Mouse (Mus musculus): Measurements from ENCODE around the gene Gcn1l1.
"Not testable (repeated sequence)": the region's sequence is repeated elsewhere in the genome, so short reads cannot be mapped to it uniquely, and the experiment has no call there.

Gcn1l1 gene

GRCm38 (mm10) chr5:115564737-115565393 lies at the start of gene Gcn1l1:
Gcn1l1 (plus strand) TSS chr5:115565254.
- DNase-seq (ENCODE audit: low spot score in 2 of 2) = peak; percentile 69 to 77

DNA sequence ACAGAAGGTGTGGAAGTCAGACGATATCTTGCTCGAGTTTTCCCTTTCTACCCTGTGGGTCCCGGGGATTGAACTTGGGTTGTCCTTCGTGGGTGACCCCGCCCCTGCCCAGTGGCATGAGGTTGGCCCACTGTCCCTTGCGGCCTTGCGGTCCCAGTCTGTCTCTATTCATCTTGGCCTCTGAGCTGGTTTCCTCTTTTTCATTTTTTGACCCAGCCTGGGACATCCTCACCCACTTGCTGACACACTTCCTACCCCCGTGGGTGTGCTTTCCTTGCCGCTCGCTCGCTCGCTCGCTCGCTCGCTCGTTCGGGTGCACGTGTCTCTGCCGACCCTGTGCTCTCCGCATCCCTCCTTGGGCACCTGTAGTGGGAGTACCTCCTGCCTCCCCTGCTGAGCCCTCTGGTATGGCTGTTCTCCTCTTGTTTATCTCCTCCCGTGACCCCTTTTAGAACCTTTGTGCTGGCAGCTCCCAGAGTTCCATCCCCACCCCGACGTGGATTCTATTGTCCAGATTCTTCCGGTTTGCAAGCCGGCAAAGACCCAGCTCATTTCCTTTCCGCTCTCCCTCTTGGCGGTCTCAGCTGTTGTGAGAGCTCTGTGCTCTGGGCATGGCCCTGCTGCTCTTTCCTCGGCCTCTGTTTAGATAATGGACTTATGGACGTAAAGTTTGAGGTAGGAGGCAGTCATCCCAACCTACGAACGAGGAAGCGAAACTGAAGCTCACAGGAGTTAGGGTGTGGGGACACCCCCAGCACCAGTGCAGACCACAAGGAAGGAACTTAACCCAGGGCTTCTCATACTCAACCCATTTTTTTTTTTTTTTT lies 48.8 kb upstream of the Gcn1l1 start:
- DNase-seq (ENCODE audit: low spot score in 2 of 2) = no peak

DNA sequence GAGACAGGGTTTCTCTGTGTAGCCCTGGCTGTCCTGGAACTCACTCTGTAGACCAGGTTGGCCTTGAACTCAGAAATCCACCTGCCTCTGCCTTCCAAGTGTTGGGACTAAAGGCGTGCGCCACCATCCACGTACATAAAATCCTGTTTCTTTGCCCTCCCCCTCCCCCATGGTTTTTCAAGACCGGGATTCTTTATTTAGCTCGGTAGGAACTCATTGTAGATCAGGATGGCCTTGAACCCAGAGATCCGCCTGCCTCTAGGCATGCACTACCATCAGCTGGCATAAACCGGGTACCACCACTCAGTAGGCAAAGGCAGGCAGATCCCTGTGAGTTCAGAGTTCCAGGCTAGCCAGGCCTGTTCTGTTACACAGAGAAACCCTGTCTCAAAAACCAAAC lies 48.1 kb upstream of the Gcn1l1 start:
- DNase-seq (ENCODE audit: low spot score in 2 of 2) = no peak

DNA sequence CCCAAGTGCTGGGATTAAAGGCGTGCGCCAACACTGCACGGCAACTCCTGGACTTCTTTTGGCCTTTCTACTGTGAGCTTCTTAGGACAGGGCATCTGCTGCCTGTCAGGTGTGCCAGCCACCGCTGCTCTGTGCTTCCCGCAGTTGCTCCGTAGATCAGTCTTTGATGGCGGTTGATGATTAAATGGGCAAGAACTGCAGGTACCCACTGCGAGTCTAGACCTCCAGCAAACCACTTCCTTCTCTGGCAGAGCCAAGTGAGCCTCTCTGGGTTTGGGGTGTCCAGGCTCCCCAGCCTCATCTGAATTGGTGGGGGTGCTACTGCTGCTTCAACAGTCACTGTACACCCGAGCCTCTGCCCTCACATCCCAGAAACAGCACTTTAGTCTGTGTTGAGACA lies 47.6 kb upstream of the Gcn1l1 start:
- DNase-seq (ENCODE audit: low spot score in 2 of 2) = no peak

- not testable (repeated sequence) for DNase-seq (ENCODE audit: low spot score in 2 of 2)
Observed at GRCm38 (mm10) chr5:115518214-115518613, 46.8 kb upstream of the Gcn1l1 start.

GRCm38 (mm10) chr5:115520325-115520869 lies 44.7 kb upstream of the Gcn1l1 start:
- DNase-seq (ENCODE audit: low spot score in 2 of 2) = no peak

DNA sequence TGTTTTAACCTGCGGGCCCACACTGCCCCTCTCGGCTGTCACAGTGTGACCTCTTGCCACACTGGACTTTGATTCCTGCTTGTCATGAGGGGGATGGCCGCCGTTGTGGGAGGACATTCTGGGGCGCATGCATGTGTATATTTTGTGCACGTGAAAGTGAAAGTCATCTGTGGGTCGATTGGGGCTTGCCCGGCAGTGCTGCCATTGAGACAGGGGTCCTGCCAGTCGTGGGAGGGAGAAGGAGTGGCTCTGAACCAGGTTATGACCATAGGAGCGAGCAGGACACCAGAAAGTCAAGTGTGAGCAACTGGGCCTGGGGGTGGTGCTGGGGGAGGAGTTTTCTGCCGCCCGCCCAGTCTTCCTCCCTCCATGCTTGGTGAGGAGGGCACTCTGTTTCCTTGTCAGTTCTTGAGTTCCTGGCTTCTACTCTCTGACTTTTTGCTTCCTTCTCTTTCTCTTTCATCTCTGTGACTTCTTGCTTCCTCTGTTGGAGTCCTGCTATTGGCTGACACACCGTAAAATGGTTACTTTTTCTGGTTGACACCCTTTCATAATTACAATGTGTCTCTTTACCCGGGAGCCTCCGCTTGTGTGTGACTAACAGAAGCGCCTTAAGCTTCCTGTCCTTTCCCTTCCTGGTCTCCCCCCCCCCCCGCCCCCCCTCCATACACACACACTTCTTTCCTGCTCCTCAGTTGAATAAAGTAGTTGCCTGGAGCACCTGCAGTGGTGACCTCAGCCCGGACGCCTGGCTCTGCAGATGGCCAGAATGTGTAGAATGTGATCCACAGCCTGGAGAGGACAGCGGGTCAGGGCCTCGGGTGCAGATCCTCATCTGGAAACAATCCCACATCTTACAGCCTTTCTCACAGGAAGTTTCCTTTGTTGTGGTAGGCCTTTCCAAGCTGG lies 43.2 kb upstream of the Gcn1l1 start:
- DNase-seq (ENCODE audit: low spot score in 2 of 2) = no peak

DNA sequence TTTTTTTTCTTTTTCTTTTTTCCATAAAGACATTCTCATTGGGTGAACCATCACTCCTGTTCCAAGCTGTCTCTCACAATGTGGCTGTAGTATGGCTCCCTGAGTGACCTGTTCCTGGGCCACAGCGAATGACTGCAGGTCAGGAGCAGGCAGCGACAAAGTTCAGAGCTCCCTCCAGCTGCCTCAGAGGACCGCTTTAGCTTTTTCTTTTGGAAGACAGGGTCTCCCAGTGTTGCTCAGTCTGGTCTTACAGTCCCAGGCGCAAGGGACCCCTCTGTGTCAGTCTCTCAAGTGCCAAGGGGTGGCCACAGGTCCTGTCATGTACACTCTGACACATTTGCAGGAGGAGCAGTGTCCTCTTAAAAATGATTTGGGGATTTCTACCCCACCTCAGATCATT lies 42.5 kb upstream of the Gcn1l1 start:
- no peak for DNase-seq (ENCODE audit: low spot score in 2 of 2)

GRCm38 (mm10) chr5:115522981-115523499 lies 42.0 kb upstream of the Gcn1l1 start:
- DNase-seq (ENCODE audit: low spot score in 2 of 2) = no peak

- DNase-seq (ENCODE audit: low spot score in 2 of 2) = no peak
Observed at GRCm38 (mm10) chr5:115523971-115524370, 41.1 kb upstream of the Gcn1l1 start.

DNA sequence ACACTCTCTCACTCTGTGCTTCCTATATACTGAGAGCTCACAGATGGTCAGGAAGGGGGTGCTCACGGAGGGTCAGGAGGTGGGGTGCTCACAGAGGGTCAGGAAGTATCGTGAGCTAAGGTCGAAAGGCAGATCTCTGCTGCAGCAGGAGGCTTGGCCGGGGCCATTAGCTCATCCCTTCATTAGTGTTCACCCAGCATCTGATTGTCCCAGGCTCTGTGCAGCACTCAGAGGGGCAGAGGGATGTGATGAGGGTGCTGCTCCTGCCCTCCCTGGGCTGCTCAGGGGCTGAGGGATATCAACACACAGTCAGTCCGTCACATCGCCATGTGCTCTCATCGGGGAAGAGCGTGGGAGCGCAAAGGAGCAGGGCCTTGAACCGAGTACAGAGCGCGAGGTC lies 40.6 kb upstream of the Gcn1l1 start:
- no peak for DNase-seq (ENCODE audit: low spot score in 2 of 2)

DNA sequence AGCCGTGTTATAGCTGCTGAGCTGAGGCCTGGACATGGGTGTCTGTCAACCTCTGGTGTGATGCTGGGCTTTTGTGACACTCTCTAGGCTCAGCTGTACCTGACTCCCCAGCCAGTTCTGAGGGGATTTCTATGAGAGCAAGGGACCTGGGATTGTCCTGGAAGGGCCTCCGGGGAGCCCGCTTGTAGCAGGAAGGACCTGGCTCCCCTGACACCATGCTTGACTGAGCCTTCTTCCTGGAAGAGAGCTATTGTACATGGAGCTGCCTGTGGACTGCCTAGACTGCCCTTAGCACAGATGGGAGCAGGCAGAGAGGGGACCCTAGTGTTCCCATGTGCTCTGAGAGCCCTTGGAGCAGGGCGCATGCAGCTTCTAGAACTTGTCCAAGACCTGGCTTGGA lies 39.6 kb upstream of the Gcn1l1 start:
- DNase-seq (ENCODE audit: low spot score in 2 of 2) = no peak

DNA sequence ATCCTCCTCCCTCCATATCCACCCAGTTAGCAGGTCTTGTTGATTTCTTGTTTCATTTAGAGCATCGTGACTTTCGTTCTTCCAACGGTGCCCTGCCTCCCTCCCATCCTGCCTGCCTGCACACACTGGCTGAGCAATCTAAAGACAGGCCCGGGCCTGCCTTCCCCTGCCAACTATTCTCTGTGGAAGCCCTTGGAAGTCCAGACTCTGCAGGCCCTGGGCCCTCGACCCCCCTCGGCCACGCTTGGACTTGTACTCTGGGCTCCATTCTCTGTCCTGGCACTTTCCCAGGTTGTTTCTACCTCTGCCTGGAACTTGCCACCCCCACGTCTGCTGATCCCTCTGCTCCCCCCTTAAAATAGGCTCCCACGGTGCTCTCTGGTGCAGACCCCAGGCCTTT lies 39.1 kb upstream of the Gcn1l1 start:
- no peak for DNase-seq (ENCODE audit: low spot score in 2 of 2)

DNA sequence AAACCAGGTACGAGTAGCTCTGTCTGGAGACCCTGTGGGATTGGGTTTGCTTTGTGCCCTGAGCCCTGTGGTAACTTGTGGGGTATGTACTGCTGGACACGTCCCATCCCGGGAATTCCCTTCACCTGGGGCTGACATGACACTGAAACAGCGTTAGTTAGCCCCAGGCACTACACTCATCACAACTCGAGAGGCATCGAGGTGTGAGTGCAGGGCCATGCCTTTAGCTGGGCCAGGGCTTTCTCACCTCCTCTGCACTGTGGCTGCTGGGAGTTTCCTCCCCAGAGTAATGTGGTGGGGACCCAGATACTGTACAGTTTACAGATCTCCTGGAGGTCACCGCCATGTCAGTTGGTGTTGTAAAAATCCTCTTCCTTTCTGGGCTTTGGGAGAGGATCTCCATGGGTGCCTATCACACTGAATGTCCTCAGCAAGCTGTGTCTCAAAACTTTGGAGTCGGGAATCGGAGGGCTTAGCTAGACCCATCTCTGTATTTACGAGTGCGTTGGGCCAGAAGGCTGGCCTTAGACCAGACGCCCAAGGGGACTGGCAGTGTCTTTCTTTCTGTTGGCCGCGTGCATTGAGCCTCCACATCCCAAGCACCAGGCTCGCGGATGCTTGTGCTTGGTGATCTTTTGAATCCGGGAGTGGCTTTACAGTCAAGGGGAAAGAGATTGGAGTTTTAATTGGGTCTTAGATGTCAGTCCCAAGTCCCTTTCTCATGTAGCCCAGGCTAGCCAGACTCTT lies 38.4 kb upstream of the Gcn1l1 start:
- no peak for DNase-seq (ENCODE audit: low spot score in 2 of 2)

- DNase-seq (ENCODE audit: low spot score in 2 of 2) = no peak
Observed at GRCm38 (mm10) chr5:115528128-115528527, 36.9 kb upstream of the Gcn1l1 start.

- DNase-seq (ENCODE audit: low spot score in 2 of 2) = no peak
Observed at GRCm38 (mm10) chr5:115529364-115529741, 35.7 kb upstream of the Gcn1l1 start.

GRCm38 (mm10) chr5:115529742-115530446 lies 35.2 kb upstream of the Gcn1l1 start:
- DNase-seq (ENCODE audit: low spot score in 2 of 2) = no peak

DNA sequence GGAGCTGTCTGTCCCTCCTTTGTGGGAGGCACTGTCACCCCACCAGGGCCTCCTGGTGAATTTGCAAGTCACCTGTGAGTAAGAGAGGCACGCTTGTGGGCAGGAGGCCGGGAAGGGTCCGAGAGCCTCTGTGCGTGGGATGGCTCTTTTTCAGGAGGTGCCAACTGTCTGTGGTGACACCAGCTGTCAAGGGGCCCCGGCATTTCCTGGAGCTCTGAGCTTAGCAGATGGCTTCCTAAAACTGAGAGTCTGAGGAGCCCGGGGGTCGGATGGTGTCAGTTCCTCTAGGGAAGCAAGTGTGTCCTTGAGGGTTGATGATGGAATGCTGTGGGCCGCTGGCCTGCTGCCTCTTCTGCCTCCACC lies 34.6 kb upstream of the Gcn1l1 start:
- DNase-seq (ENCODE audit: low spot score in 2 of 2) = peak; percentile 26 to 47

GRCm38 (mm10) chr5:115531671-115532270 lies 33.3 kb upstream of the Gcn1l1 start:
- peak; percentile 51 to 67 for DNase-seq (ENCODE audit: low spot score in 2 of 2)

DNA sequence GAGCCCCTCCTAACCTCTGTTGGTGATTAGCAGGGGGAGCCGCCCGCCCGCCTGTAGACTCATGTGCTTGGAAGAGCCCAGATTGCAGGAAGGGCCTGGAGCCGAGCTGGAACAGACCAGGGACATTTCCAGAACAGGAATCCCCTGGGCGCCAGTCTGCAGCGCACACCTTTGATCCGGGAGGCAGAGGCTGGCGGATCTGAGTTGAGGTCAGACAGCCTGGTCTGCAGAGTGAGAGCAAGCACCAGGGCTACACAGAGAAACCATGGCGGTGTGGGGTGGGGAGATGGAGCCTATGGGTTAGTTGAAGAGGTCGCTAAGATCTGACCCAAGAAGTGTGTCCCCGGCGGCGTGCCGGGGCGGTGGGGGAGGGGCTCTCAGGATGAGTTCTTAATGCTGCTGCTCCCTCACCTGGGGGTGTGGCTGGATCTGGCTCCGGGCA lies 30.7 kb upstream of the Gcn1l1 start:
- DNase-seq (ENCODE audit: low spot score in 2 of 2) = no peak

Measured in frontal cortex, postnatal 36 days (tissue).